Mouse (Mus musculus): ENCODE data around the gene Kcnb1. TPM values are rescaled to one million over a fixed set of nuclear protein-coding genes. Genes with fewer than 3 reads are reported as not detected.
A peak's percentile ranks its signal among the peaks of the same experiment; 100 is the strongest.

The Kcnb1 gene
- polyA plus RNA-seq, 1 experiment from 2014 or later: 0.49 TPM

- no peaks in the 10 kb centered on the region for H3K36me3 ChIP-seq
- H3K4me3 ChIP-seq: no peak overlapping the region
- peak overlapping the region; percentile 55 for H3K27ac ChIP-seq (replicated peaks)
- H3K9me3 ChIP-seq (replicated peaks): no peaks in the 10 kb centered on the region
- 33% methylated on average over 16 of the region's 16 CpGs for WGBS
- peak; percentile 57 for DNase-seq (ENCODE audit: low spot score)
- no peaks in the 10 kb centered on the region for H3K27me3 ChIP-seq (ENCODE audit: low read depth, poor library complexity, severe bottlenecking)
- peaks cover 31% of the 10 kb centered on the region for H3K4me1 ChIP-seq
Measured at GRCm38 (mm10) chr2:167201463-167202291, 11.7 kb upstream of the Kcnb1 start.

- H3K9me3 ChIP-seq (replicated peaks): no peaks in the 10 kb centered on the region
- H3K36me3 ChIP-seq: no peaks in the 10 kb centered on the region
- H3K27ac ChIP-seq (replicated peaks): no peak overlapping the region
- no peak for DNase-seq (ENCODE audit: low spot score)
- H3K4me3 ChIP-seq: no peak overlapping the region
- 72% methylated on average over 13 of the region's 13 CpGs for WGBS
- H3K27me3 ChIP-seq (ENCODE audit: low read depth, poor library complexity, severe bottlenecking): no peaks in the 10 kb centered on the region
- H3K4me1 ChIP-seq: peaks cover 37% of the 10 kb centered on the region
Measured at GRCm38 (mm10) chr2:167198660-167199427, 8.9 kb upstream of the Kcnb1 start.

- Histone ChIP-seq H3K4me3 (no peak overlapping the region), H3K36me3 (no peaks in the 10 kb centered on the region), H3K4me1 (peaks cover 32% of the 10 kb centered on the region), H3K27me3 (ENCODE audit: low read depth, poor library complexity, severe bottlenecking) (peaks cover 34% of the 10 kb centered on the region), H3K27ac (replicated peaks) (no peak overlapping the region), H3K9me3 (replicated peaks) (no peaks in the 10 kb centered on the region)
- 84% methylated on average over 3 of the region's 3 CpGs for WGBS
- DNase-seq (ENCODE audit: low spot score): no peak
Measured at GRCm38 (mm10) chr2:167193361-167193760, 3.4 kb upstream of the Kcnb1 start.

GRCm38 (mm10) chr2:167189291-167190075, 472 bp downstream of the Kcnb1 start:
- WGBS: 9% methylated on average over 83 of the region's 91 CpGs
- Histone ChIP-seq H3K4me1 (peaks cover 36% of the 10 kb centered on the region), H3K36me3 (no peaks in the 10 kb centered on the region; the same call in 1 of the 2 replicates), H3K4me3 (peak overlapping the region; percentile 64), H3K27me3 (ENCODE audit: low read depth, poor library complexity, severe bottlenecking) (peaks cover 67% of the 10 kb centered on the region), H3K27ac (replicated peaks) (peak overlapping the region; percentile 82), H3K9me3 (replicated peaks) (no peaks in the 10 kb centered on the region)
- DNase-seq (ENCODE audit: low spot score): peak; percentile 64

- Histone ChIP-seq H3K27me3 (ENCODE audit: low read depth, poor library complexity, severe bottlenecking) (peaks cover 67% of the 10 kb centered on the region), H3K9me3 (replicated peaks) (no peaks in the 10 kb centered on the region), H3K4me3 (peak overlapping the region; percentile 64), H3K36me3 (peaks cover under 1% of the 10 kb centered on the region; the same call in 1 of the 2 replicates), H3K4me1 (peaks cover 36% of the 10 kb centered on the region), H3K27ac (replicated peaks) (peak overlapping the region; percentile 56)
- WGBS: 18% methylated on average over 63 of the region's 83 CpGs
- peak; percentile 78 for DNase-seq (ENCODE audit: low spot score)
Measured at GRCm38 (mm10) chr2:167188315-167189207, 1.4 kb downstream of the Kcnb1 start.

- H3K9me3 ChIP-seq (replicated peaks): no peaks in the 10 kb centered on the region
- no peak overlapping the region for H3K4me3 ChIP-seq
- DNase-seq (ENCODE audit: low spot score): no peak
- H3K27ac ChIP-seq (replicated peaks): no peak overlapping the region
- peaks cover 36% of the 10 kb centered on the region for H3K4me1 ChIP-seq
- 80% methylated on average over 5 of the region's 5 CpGs for WGBS
- peaks cover 10% of the 10 kb centered on the region for H3K36me3 ChIP-seq
- H3K27me3 ChIP-seq (ENCODE audit: low read depth, poor library complexity, severe bottlenecking): peaks cover 67% of the 10 kb centered on the region
Measured at GRCm38 (mm10) chr2:167187119-167187518, 2.8 kb downstream of the Kcnb1 start.

GRCm38 (mm10) chr2:167186544-167186943, 3.4 kb downstream of the Kcnb1 start:
- Histone ChIP-seq H3K36me3 (peaks cover 10% of the 10 kb centered on the region), H3K27ac (replicated peaks) (no peak overlapping the region), H3K4me1 (peaks cover 36% of the 10 kb centered on the region), H3K9me3 (replicated peaks) (no peaks in the 10 kb centered on the region), H3K4me3 (no peak overlapping the region), H3K27me3 (ENCODE audit: low read depth, poor library complexity, severe bottlenecking) (peaks cover 62% of the 10 kb centered on the region)
- no peak for DNase-seq (ENCODE audit: low spot score)
- 53% methylated on average over 10 of the region's 10 CpGs for WGBS

- peaks cover 57% of the 10 kb centered on the region for H3K27me3 ChIP-seq (ENCODE audit: low read depth, poor library complexity, severe bottlenecking)
- peaks cover 34% of the 10 kb centered on the region for H3K4me1 ChIP-seq
- H3K9me3 ChIP-seq (replicated peaks): no peaks in the 10 kb centered on the region
- 61% methylated on average over 13 of the region's 13 CpGs for WGBS
- no peak for DNase-seq (ENCODE audit: low spot score)
- H3K27ac ChIP-seq (replicated peaks): no peak overlapping the region
- H3K36me3 ChIP-seq: peaks cover 10% of the 10 kb centered on the region
- no peak overlapping the region for H3K4me3 ChIP-seq
Measured at GRCm38 (mm10) chr2:167186003-167186402, 4.0 kb downstream of the Kcnb1 start.

GRCm38 (mm10) chr2:167185432-167185831, 4.5 kb downstream of the Kcnb1 start:
- no peaks in the 10 kb centered on the region for H3K9me3 ChIP-seq (replicated peaks)
- no peak overlapping the region for H3K27ac ChIP-seq (replicated peaks)
- H3K4me3 ChIP-seq: no peak overlapping the region
- H3K27me3 ChIP-seq (ENCODE audit: low read depth, poor library complexity, severe bottlenecking): peaks cover 51% of the 10 kb centered on the region
- WGBS: 89% methylated on average over 2 of the region's 2 CpGs
- no peak for DNase-seq (ENCODE audit: low spot score)
- peaks cover 10% of the 10 kb centered on the region for H3K36me3 ChIP-seq
- peaks cover 28% of the 10 kb centered on the region for H3K4me1 ChIP-seq

- peaks cover 8% of the 10 kb centered on the region for H3K4me1 ChIP-seq
- no peaks in the 10 kb centered on the region for H3K9me3 ChIP-seq (replicated peaks)
- H3K27ac ChIP-seq (replicated peaks): no peak overlapping the region
- H3K4me3 ChIP-seq: no peak overlapping the region
- peaks cover 10% of the 10 kb centered on the region for H3K36me3 ChIP-seq
- H3K27me3 ChIP-seq (ENCODE audit: low read depth, poor library complexity, severe bottlenecking): peaks cover 17% of the 10 kb centered on the region
- 87% methylated on average over 14 of the region's 14 CpGs for WGBS
- no peak for DNase-seq (ENCODE audit: low spot score)
Measured at GRCm38 (mm10) chr2:167181662-167182389, 8.1 kb downstream of the Kcnb1 start.

- H3K4me1 ChIP-seq: peaks cover 3% of the 10 kb centered on the region
- no peak overlapping the region for H3K27ac ChIP-seq (replicated peaks)
- DNase-seq (ENCODE audit: low spot score): no peak
- H3K27me3 ChIP-seq (ENCODE audit: low read depth, poor library complexity, severe bottlenecking): peaks cover 10% of the 10 kb centered on the region
- H3K9me3 ChIP-seq (replicated peaks): no peaks in the 10 kb centered on the region
- peaks cover 10% of the 10 kb centered on the region for H3K36me3 ChIP-seq
- H3K4me3 ChIP-seq: no peak overlapping the region
- 80% methylated on average over 8 of the region's 8 CpGs for WGBS
Measured at GRCm38 (mm10) chr2:167181096-167181495, 8.9 kb downstream of the Kcnb1 start.

Data from midbrain, embryonic 10.5 days (tissue).